Mouse (Mus musculus) MEL (cell line): ENCODE results near the gene Tead2. TPM values are rescaled to one million over a fixed set of nuclear protein-coding genes. Genes with fewer than 3 reads are reported as not detected.

Experiments used
- DNase-seq: peaks from one replicate; pipeline ENCODE4 v3.0.0; 2011; ENCODE audit warnings: low read depth, low spot score
- H3K27ac ChIP-seq: 2 replicates; pipeline ENCODE4 v1.5.1; 2012; ENCODE audit warnings: low read depth, mild to moderate bottlenecking, control low read depth, low read length, moderate library complexity; ENCODE audit not compliant: control insufficient read depth
- H3K27me3 ChIP-seq, 2 experiments: fragments of 150-350 bp in 1 of 2; sonication (generic) in 1 of 2; 2 replicates each; pipeline ENCODE4 v1.6.1; 2012; ENCODE audit warnings: low read length in 2 of 2, mild to moderate bottlenecking in 2 of 2, improper control_type of control experiment in 1 of 2, moderate library complexity in 1 of 2; ENCODE audit not compliant: insufficient read depth in 2 of 2, control insufficient read depth in 1 of 2
- H3K36me3 ChIP-seq, 2 experiments: 2 replicates each; pipeline ENCODE4 v1.6.1; 2012 to 2014; ENCODE audit warnings: low read length in 2 of 2, improper control_type of control experiment in 1 of 2, inconsistent platforms in 1 of 2, mild to moderate bottlenecking in 1 of 2; ENCODE audit not compliant: insufficient read depth in 2 of 2, control insufficient read depth in 1 of 2
- H3K4me1 ChIP-seq, 2 experiments: fragments of 150-350 bp in 1 of 2; sonication (generic) in 1 of 2; 2 replicates each; pipeline ENCODE4 v1.6.1; 2012; ENCODE audit warnings: low read length in 2 of 2, improper control_type of control experiment in 1 of 2, mild to moderate bottlenecking in 1 of 2; ENCODE audit not compliant: insufficient read depth in 2 of 2, control insufficient read depth in 1 of 2
- H3K4me3 ChIP-seq, 2 experiments: fragments of 150-350 bp in 1 of 2; sonication (generic) in 1 of 2; 2 replicates each; pipeline ENCODE4 v1.5.1; 2012; ENCODE audit warnings: low read depth in 2 of 2, low read length in 2 of 2, mild to moderate bottlenecking in 2 of 2, moderate library complexity in 2 of 2, control low read depth in 1 of 2, improper control_type of control experiment in 1 of 2; ENCODE audit not compliant: control insufficient read depth in 1 of 2, insufficient read depth in 1 of 2
- H3K79me2 ChIP-seq: 2 replicates; pipeline ENCODE4 v1.6.1; 2012; ENCODE audit warnings: mild to moderate bottlenecking, low read length, moderate library complexity; ENCODE audit not compliant: control insufficient read depth, poor library complexity, insufficient read depth
- H3K9ac ChIP-seq: 2 replicates; pipeline ENCODE4 v1.6.1; 2012; ENCODE audit warnings: low read depth, mild to moderate bottlenecking, control low read depth, low read length, moderate library complexity; ENCODE audit not compliant: control insufficient read depth, poor library complexity, severe bottlenecking
- H3K9me3 ChIP-seq: fragments of 150-350 bp; sonication (generic); replicated peaks from 2 replicates; pipeline ENCODE4 v1.6.1; 2012; ENCODE audit warnings: mild to moderate bottlenecking, low read length, improper control_type of control experiment, moderate library complexity; ENCODE audit not compliant: insufficient read depth
- BHLHE40 ChIP-seq: IDR thresholded peaks from 2 replicates; pipeline ENCODE4 v1.6.1; 2012; ENCODE audit warnings: low read depth, mild to moderate bottlenecking, inconsistent platforms, low read length, improper control_type of control experiment, borderline replicate concordance
- CHD2 ChIP-seq: IDR thresholded peaks from 2 replicates; pipeline ENCODE4 v1.6.1; 2011; ENCODE audit warnings: low read length, improper control_type of control experiment
- E2F4 ChIP-seq: IDR thresholded peaks from 2 replicates; pipeline ENCODE4 v1.6.1; 2011; ENCODE audit warnings: low read depth, low read length, improper control_type of control experiment, borderline replicate concordance
- ELF1 ChIP-seq: IDR thresholded peaks from 2 replicates; pipeline ENCODE4 v1.6.1; 2014; ENCODE audit warnings: low read depth, mild to moderate bottlenecking, inconsistent platforms, low read length, improper control_type of control experiment, moderate library complexity
- EP300 ChIP-seq, 2 experiments: IDR thresholded peaks; 2 replicates each; pipeline ENCODE4 v1.6.1; 2011; ENCODE audit warnings: improper control_type of control experiment in 2 of 2, low read length in 2 of 2, low read depth in 1 of 2, mild to moderate bottlenecking in 1 of 2
- ETS1 ChIP-seq: IDR thresholded peaks from 2 replicates; pipeline ENCODE4 v1.6.1; 2012; ENCODE audit warnings: low read depth, mild to moderate bottlenecking, inconsistent platforms, low read length, improper control_type of control experiment, moderate library complexity
- GATA1 ChIP-seq: IDR thresholded peaks from 2 replicates; pipeline ENCODE4 v1.6.1; 2011; ENCODE audit warnings: low read depth, low read length, improper control_type of control experiment
- KAT2A ChIP-seq: conservative IDR thresholded peaks from 2 replicates; pipeline ENCODE4 v1.6.1; 2012; ENCODE audit warnings: low read depth, low read length, improper control_type of control experiment, inconsistent platforms
- MAZ ChIP-seq: IDR thresholded peaks from 2 replicates; pipeline ENCODE4 v1.6.1; 2012; ENCODE audit warnings: low read depth, mild to moderate bottlenecking, inconsistent platforms, low read length, improper control_type of control experiment
- MEF2A ChIP-seq: IDR thresholded peaks from 2 replicates; pipeline ENCODE4 v1.6.1; 2014; ENCODE audit warnings: low read depth, mild to moderate bottlenecking, inconsistent platforms, low read length, improper control_type of control experiment; ENCODE audit not compliant: poor library complexity, insufficient replicate concordance, severe bottlenecking; ENCODE audit errors: extremely low read depth
- MYB ChIP-seq: IDR thresholded peaks from 2 replicates; pipeline ENCODE4 v1.6.1; 2011; ENCODE audit warnings: mild to moderate bottlenecking, low read depth, low read length, improper control_type of control experiment
- POLR2AphosphoS2 ChIP-seq: IDR thresholded peaks from 2 replicates; pipeline ENCODE4 v1.6.1; 2011; ENCODE audit warnings: low read length, improper control_type of control experiment
- RCOR1 ChIP-seq: IDR thresholded peaks from 2 replicates; pipeline ENCODE4 v1.6.1; 2012; ENCODE audit warnings: low read depth, mild to moderate bottlenecking, inconsistent platforms, low read length, improper control_type of control experiment
- SIN3A ChIP-seq: IDR thresholded peaks from 2 replicates; pipeline ENCODE4 v1.6.1; 2012; ENCODE audit warnings: low read length, improper control_type of control experiment, inconsistent platforms
- SMC3 ChIP-seq: IDR thresholded peaks from 2 replicates; pipeline ENCODE4 v1.6.1; 2011; ENCODE audit warnings: low read depth, low read length, improper control_type of control experiment
- TAL1 ChIP-seq: IDR thresholded peaks from 2 replicates; pipeline ENCODE4 v1.6.1; 2012; ENCODE audit warnings: mild to moderate bottlenecking, inconsistent platforms, low read length, moderate library complexity, mixed read lengths
- TCF12 ChIP-seq: IDR thresholded peaks from 2 replicates; pipeline ENCODE4 v1.6.1; 2014; ENCODE audit warnings: low read depth, mild to moderate bottlenecking, inconsistent platforms, low read length, improper control_type of control experiment, moderate library complexity
- UBTF ChIP-seq: IDR thresholded peaks from 2 replicates; pipeline ENCODE4 v1.6.1; 2012; ENCODE audit warnings: low read depth, mild to moderate bottlenecking, inconsistent platforms, low read length, improper control_type of control experiment, moderate library complexity, borderline replicate concordance; ENCODE audit not compliant: insufficient read depth
- USF1 ChIP-seq: IDR thresholded peaks from 2 replicates; pipeline ENCODE4 v1.6.1; 2014; ENCODE audit warnings: low read depth, mild to moderate bottlenecking, inconsistent platforms, low read length, improper control_type of control experiment, moderate library complexity
- USF2 ChIP-seq, 2 experiments: IDR thresholded peaks; 2 replicates each; pipeline ENCODE4 v1.6.1; 2011 to 2012; ENCODE audit warnings: improper control_type of control experiment in 2 of 2, low read length in 2 of 2, borderline replicate concordance in 1 of 2, inconsistent platforms in 1 of 2, low read depth in 1 of 2, mild to moderate bottlenecking in 1 of 2; ENCODE audit not compliant: insufficient read depth in 1 of 2
- ZMIZ1 ChIP-seq: IDR thresholded peaks from 2 replicates; pipeline ENCODE4 v1.6.1; 2012; ENCODE audit warnings: low read depth, mild to moderate bottlenecking, inconsistent platforms, low read length, improper control_type of control experiment, moderate library complexity
- ZNF384 ChIP-seq: IDR thresholded peaks from 2 replicates; pipeline ENCODE4 v1.6.1; 2012; ENCODE audit warnings: low read depth, mild to moderate bottlenecking, inconsistent platforms, low read length, improper control_type of control experiment
- polyA plus RNA-seq, 2 experiments: library from polyadenylated mRNA; stranded (reverse) in 1 of 2; unstranded in 1 of 2; fragments of >175 nt in 1 of 2; fragments of >200 nt in 1 of 2; gene quantifications; 2 replicates each; pipeline versions ENCODE4 v1.2.1 to v1.2.4; 2012; ENCODE audit warnings: low replicate concordance in 2 of 2, low read depth in 1 of 2; ENCODE audit not compliant: insufficient read length in 2 of 2, insufficient read depth in 1 of 2, missing spikeins in 1 of 2
- total RNA-seq: library from RNA; depleted of rRNA; stranded (reverse); fragments of 300-350 nt; gene quantifications from 2 replicates; pipeline ENCODE4 v1.2.3, GENCODE M21; 2012

Tead2 gene
- total and polyA plus RNA-seq, 3 experiments = 0.19 to 0.38 TPM; not detected in 1

DNA sequence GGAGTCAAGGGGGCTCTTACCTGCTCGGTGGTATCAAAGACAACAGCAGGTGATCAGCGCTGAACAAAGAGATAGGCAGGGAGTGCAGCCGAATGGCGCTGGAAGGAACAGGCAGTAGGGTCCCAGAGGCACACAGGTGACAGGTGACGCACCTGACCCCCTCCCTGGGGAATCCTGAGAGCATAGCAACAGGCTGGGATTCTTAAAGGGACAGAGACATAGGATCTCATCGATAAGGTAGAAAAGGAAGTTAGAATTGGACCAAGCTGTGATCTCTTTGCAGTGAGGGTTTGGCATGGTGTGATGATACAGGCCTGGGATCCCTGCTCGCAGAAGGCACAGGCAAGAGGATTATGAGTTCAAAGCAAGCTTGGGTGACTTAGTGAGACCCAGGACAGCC is 36.1 kb upstream of the Tead2 start, which contains the start of gene Gfy:
Gene Gfy (minus strand): TSS at position 101 of the 400 bp plus-strand sequence.
- DNase-seq = no peak
- peaks cover 0 to 5% of the 10 kb centered on the region in 2 experiments; a peak in 2 of 4 replicates for H3K4me1 ChIP-seq
- TF ChIP-seq MEF2A (no peak), POLR2AphosphoS2 (no peak), GATA1 (no peak), SIN3A (no peak)
- TF ChIP-seq, all 39 proteins: peak for 0
- Histone ChIP-seq H3K9me3 (no peaks in the 10 kb centered on the region), H3K9ac (no peak within 1 kb of the TSS), H3K27me3 (no peaks in the 10 kb centered on the region), H3K36me3 (peaks cover 0 to 3% of the 10 kb centered on the region in 2 experiments; a peak in 2 of 4 replicates), H3K79me2 (no peaks in the 10 kb centered on the region), H3K27ac (no peak within 1 kb of the TSS), H3K4me3 (no peak within 1 kb of the TSS)

DNA sequence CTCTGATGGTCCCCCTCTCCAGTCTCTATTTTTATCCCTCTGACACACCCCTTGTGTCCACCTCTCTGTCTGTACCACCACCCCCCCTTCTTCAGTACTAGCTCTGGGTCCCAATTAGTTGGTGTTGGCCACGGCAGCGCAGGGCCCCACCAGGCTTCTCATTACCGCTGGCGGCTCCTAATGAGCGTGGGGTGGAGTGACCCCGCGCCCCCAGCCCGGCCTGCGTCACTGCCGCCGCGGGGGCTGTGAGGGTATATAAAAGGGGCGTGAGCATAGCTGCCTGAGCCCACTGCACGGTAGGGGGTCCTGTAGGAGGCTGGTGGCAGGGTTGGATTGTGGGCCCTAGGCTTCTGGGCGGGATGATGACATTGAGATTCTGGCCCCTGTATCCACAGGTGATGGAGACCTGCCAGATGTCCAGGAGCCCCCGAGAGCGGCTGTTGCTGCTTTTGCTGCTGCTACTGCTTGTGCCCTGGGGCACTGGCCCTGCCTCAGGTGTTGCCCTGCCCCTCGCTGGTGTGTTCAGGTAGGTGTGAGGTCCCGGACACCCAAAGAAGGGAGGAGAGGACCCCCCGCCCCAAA is 34.6 kb upstream of the Tead2 start, which contains the start of gene Pth2:
Gene Pth2 (plus strand): TSS at position 100 of the 582 bp plus-strand sequence.
- H3K4me3 ChIP-seq = no peak within 1 kb of the TSS; a peak in 1 of 4 replicates
- no peak for TF ChIP-seq TAL1
- TF ChIP-seq KAT2A = no peak
- no peak for TF ChIP-seq UBTF
- no peak for TF ChIP-seq BHLHE40
- TF ChIP-seq ZMIZ1 = no peak
- TF ChIP-seq ZNF384 = no peak
- no peak for TF ChIP-seq MAZ
- no peak for TF ChIP-seq SIN3A
- TF ChIP-seq TCF12 = no peak
- TF ChIP-seq MYB = no peak
- TF ChIP-seq SMC3 = no peak
- no peak for TF ChIP-seq POLR2AphosphoS2
- TF ChIP-seq USF2 (IDR thresholded peaks at IDR 0.05; ENCODE audit: borderline replicate concordance in 1 of 2, insufficient read depth in 1 of 2, low read depth in 1 of 2, low read length in 2 of 2) = no peak
- TF ChIP-seq EP300 (IDR thresholded peaks at IDR 0.05; ENCODE audit: low read depth in 1 of 2, low read length in 2 of 2) = no peak
- no peak for TF ChIP-seq E2F4
- no peak for TF ChIP-seq RCOR1
- TF ChIP-seq ETS1 = no peak
- TF ChIP-seq ELF1 = no peak
- TF ChIP-seq USF1 = no peak
- TF ChIP-seq CHD2 = no peak

More for the DNA sequence above, 34.6 kb upstream of the Tead2 start, which contains the start of gene Pth2:
- no peaks in the 10 kb centered on the region for H3K27me3 ChIP-seq
- no peaks in the 10 kb centered on the region for H3K9me3 ChIP-seq
- H3K36me3 ChIP-seq = peaks cover 0 to 3% of the 10 kb centered on the region in 2 experiments; a peak in 2 of 4 replicates
- H3K4me1 ChIP-seq = peaks cover 0 to 5% of the 10 kb centered on the region in 2 experiments; a peak in 2 of 4 replicates
- H3K9ac ChIP-seq = no peak within 1 kb of the TSS; the same call in 1 of the 2 replicates
- no peak for DNase-seq
- H3K79me2 ChIP-seq = no peaks in the 10 kb centered on the region
- no peak within 1 kb of the TSS for H3K27ac ChIP-seq
